8 mouse cellular contexts compared by ENCODE assay signal in genomic region chr7:110060669-110061198, GRCm38 (mm10). TPM values are rescaled to one million over a fixed set of nuclear protein-coding genes. Genes with fewer than 3 reads are reported as not detected.
DNase-seq lines count a peak whose midpoint lies in the region; ATAC-seq and TF ChIP-seq lines count a peak whose summit lies in the region.

No protein-coding gene starts in this region.

- H3K27me3 ChIP-seq in thymus, adult 2 months (ENCODE audit: control insufficient read depth, insufficient read depth, low read length) = no peaks in the 10 kb centered on the region
- H3K27me3 ChIP-seq in heart, embryonic 15.5 days = no peaks in the 10 kb centered on the region
- H3K27me3 ChIP-seq in liver, embryonic 16.5 days (ENCODE audit: control insufficient read depth, insufficient read depth, low read depth, low read length) = no peaks in the 10 kb centered on the region
- no peaks in the 10 kb centered on the region for H3K27me3 ChIP-seq in stomach, embryonic 16.5 days (ENCODE audit: control insufficient read depth, insufficient read depth, low read length)

- TF ChIP-seq POLR2A in thymus, adult 2 months (IDR thresholded peaks at IDR 0.05; ENCODE audit: control insufficient read depth, extremely low read depth, insufficient read depth, low read length, poor library complexity) = no peak

- H3K4me3 ChIP-seq in thymus, adult 2 months (ENCODE audit: control insufficient read depth, insufficient read depth, low read length) = peak overlapping the region; percentile 81
- peak overlapping the region; percentile 62 for H3K4me3 ChIP-seq in heart, embryonic 15.5 days
- H3K4me3 ChIP-seq in liver, embryonic 16.5 days (ENCODE audit: low read depth, low read length) = peak overlapping the region; percentile 91
- H3K4me3 ChIP-seq in stomach, embryonic 16.5 days (replicated peaks; ENCODE audit: low read length) = peak overlapping the region; percentile 94

- H3K4me2 ChIP-seq in heart, embryonic 15.5 days = peak overlapping the region; percentile 67
- H3K4me2 ChIP-seq in liver, embryonic 16.5 days (ENCODE audit: low read depth, low read length) = peak overlapping the region; percentile 79
- peak overlapping the region; percentile 90 for H3K4me2 ChIP-seq in stomach, embryonic 16.5 days (ENCODE audit: low read depth, low read length)

- no peaks in the 10 kb centered on the region for H3K9me3 ChIP-seq in heart, embryonic 15.5 days (replicated peaks)
- H3K9me3 ChIP-seq in liver, embryonic 16.5 days (replicated peaks; ENCODE audit: control insufficient read depth, low read length) = no peaks in the 10 kb centered on the region
- no peaks in the 10 kb centered on the region for H3K9me3 ChIP-seq in stomach, embryonic 16.5 days (replicated peaks; ENCODE audit: control insufficient read depth, low read length)

- 0 out of 2 replicates have a peak, but pooled peaks cover 2% of the 10 kb centered on the region for H3K4me1 ChIP-seq in thymus, adult 2 months (replicated peaks; ENCODE audit: control insufficient read depth, insufficient read depth, low read length)
- peaks cover 15% of the 10 kb centered on the region for H3K4me1 ChIP-seq in heart, embryonic 15.5 days (replicated peaks)
- peaks cover 24% of the 10 kb centered on the region for H3K4me1 ChIP-seq in liver, embryonic 16.5 days (ENCODE audit: control insufficient read depth, low read depth, low read length)
- peaks cover 9% of the 10 kb centered on the region for H3K4me1 ChIP-seq in stomach, embryonic 16.5 days (ENCODE audit: control insufficient read depth, insufficient read depth, low read length)

- peak overlapping the region; percentile 82 for H3K9ac ChIP-seq in heart, embryonic 15.5 days
- H3K9ac ChIP-seq in liver, embryonic 16.5 days (ENCODE audit: low read depth, low read length) = peak overlapping the region; percentile 98
- H3K9ac ChIP-seq in stomach, embryonic 16.5 days (ENCODE audit: low read length) = peak overlapping the region; percentile 96

- TF ChIP-seq CTCF in thymus, adult 2 months (IDR thresholded peaks at IDR 0.05; ENCODE audit: borderline replicate concordance, control insufficient read depth, extremely low read depth, insufficient read depth, low read length, poor library complexity) = peak; percentile 16; the same call in 1 of the 2 replicates

- ATAC-seq in heart, embryonic 15.5 days (replicated peaks; ENCODE audit: insufficient number of reproducible peaks, insufficient read depth, low FRiP score, low read depth) = peak; percentile 2
- peak; percentile 1 for ATAC-seq in liver, embryonic 16.5 days (ENCODE audit: low read depth)
- ATAC-seq in stomach, embryonic 16.5 days (ENCODE audit: insufficient read depth, low FRiP score) = 0 out of 2 replicates have a peak, but pooled peaks have one; percentile 0

- DNase-seq in cerebellum, adult 18-20 months = peak; percentile 24 to 56
- DNase-seq in cerebellum, postnatal 25 days = no peak
- DNase-seq in thymus, adult 2 months = peak; percentile 30
- no peak for DNase-seq in thymus, postnatal 36 days
- DNase-seq in urinary bladder, postnatal 14 days (ENCODE audit: low spot score) = no peak

- H3K36me3 ChIP-seq in thymus, adult 2 months (ENCODE audit: control insufficient read depth, insufficient read depth, low read length) = no peaks in the 10 kb centered on the region
- peaks cover 9% of the 10 kb centered on the region for H3K36me3 ChIP-seq in heart, embryonic 15.5 days
- H3K36me3 ChIP-seq in liver, embryonic 16.5 days (ENCODE audit: control insufficient read depth, insufficient read depth) = peaks cover 2% of the 10 kb centered on the region
- peaks cover 7% of the 10 kb centered on the region for H3K36me3 ChIP-seq in stomach, embryonic 16.5 days (ENCODE audit: control insufficient read depth, insufficient read depth, low read length)

- H3K27ac ChIP-seq in thymus, adult 2 months (ENCODE audit: control insufficient read depth, insufficient read depth, low read length) = peak overlapping the region; percentile 94
- H3K27ac ChIP-seq in heart, embryonic 15.5 days = peak overlapping the region; percentile 97
- peak overlapping the region; percentile 98 for H3K27ac ChIP-seq in liver, embryonic 16.5 days (ENCODE audit: low read length)
- H3K27ac ChIP-seq in stomach, embryonic 16.5 days (ENCODE audit: low read length) = peak overlapping the region; percentile 99

- WGBS in thymus, adult 2 months = under 1% methylated on average over 26 of the region's 26 CpGs
- WGBS in heart, embryonic 15.5 days = under 1% methylated on average over 26 of the region's 26 CpGs
- WGBS in liver, embryonic 16.5 days (ENCODE audit: insufficient replicate concordance) = under 1% methylated on average over 26 of the region's 26 CpGs
- 2% methylated on average over 26 of the region's 26 CpGs for WGBS in stomach, embryonic 16.5 days

RNA-seq across cellular contexts. Expression of gene Zfp143, which starts 0.3 kb away (rescaled TPM):
- 31.5 and 35.0 TPM in 2 replicates for polyA plus RNA-seq in thymus, adult 2 months (2012; rRNA removed)
- polyA plus RNA-seq in heart, embryonic 15.5 days (2015; fragmentation: Nextera tagmentation; extraction: Ambion mirVana) = 11.9 and 14.7 TPM in 2 replicates
- 9.4 and 10.3 TPM in 2 replicates for polyA plus RNA-seq in liver, embryonic 16.5 days (2015; fragmentation: Nextera tagmentation; extraction: Ambion mirVana)
- polyA plus RNA-seq in stomach, embryonic 16.5 days (2015; fragmentation: Nextera tagmentation; extraction: Ambion mirVana) = 15.0 and 15.9 TPM in 2 replicates

RNA-seq across cellular contexts. Expression of gene Ipo7, which starts 42.7 kb away (rescaled TPM):
- polyA plus RNA-seq in thymus, adult 2 months (2012; rRNA removed) = 25.6 and 38.0 TPM in 2 replicates
- 34.3 and 35.3 TPM in 2 replicates for polyA plus RNA-seq in heart, embryonic 15.5 days (2015; fragmentation: Nextera tagmentation; extraction: Ambion mirVana)
- polyA plus RNA-seq in liver, embryonic 16.5 days (2015; fragmentation: Nextera tagmentation; extraction: Ambion mirVana) = 18.8 and 21.2 TPM in 2 replicates
- polyA plus RNA-seq in stomach, embryonic 16.5 days (2015; fragmentation: Nextera tagmentation; extraction: Ambion mirVana) = 49.4 and 49.5 TPM in 2 replicates

Comparison
In these comparisons a context has a peak if more than half of its experiments do, and no peak if none do; other contexts are left out.
1. DNase-seq: peak in cerebellum, adult 18-20 months (2 of 2) and thymus, adult 2 months (single experiment); none in cerebellum, postnatal 25 days (0 of 2), thymus, postnatal 36 days (0 of 2) and urinary bladder, postnatal 14 days (single experiment).
2. Peak in every context shown above with its lines, with median percentiles within 50 percentile points of each other: H3K27ac ChIP-seq, H3K4me3 ChIP-seq, ATAC-seq, H3K4me2 ChIP-seq and H3K9ac ChIP-seq.